Mouse (Mus musculus): ENCODE data around the gene M1ap.

- TF ChIP-seq CTCF (IDR thresholded peaks at IDR 0.05; ENCODE audit: low read depth) (no peak), EP300 (optimal IDR thresholded peaks at IDR 0.05) (no peak)
Observed at GRCm38 (mm10) chr6:83019044-83019443, 72.3 kb downstream of the M1ap start.
